Mouse (Mus musculus) olfactory bulb, adult 2 months (tissue): ENCODE measurements at regions not wholly inside any gene's neighbourhood (a gene's known extent, or its start where the extent isn't known, plus 50 kb on each side); places are given as distances from the start of the nearest gene placed in this dataset.

ENCODE experiments used
- CTCF ChIP-seq: fragments of 200-500 bp; IDR thresholded peaks from 2 replicates; pipeline ENCODE4 v1.5.1; 2012; ENCODE audit warnings: low read depth, mild to moderate bottlenecking, low read length, moderate library complexity; ENCODE audit not compliant: insufficient read depth
- POLR2A ChIP-seq: fragments of 200-500 bp; IDR thresholded peaks from 2 replicates; pipeline ENCODE4 v1.6.1; 2012; ENCODE audit warnings: mild to moderate bottlenecking, low read depth, low read length, moderate library complexity; ENCODE audit not compliant: insufficient read depth

DNA sequence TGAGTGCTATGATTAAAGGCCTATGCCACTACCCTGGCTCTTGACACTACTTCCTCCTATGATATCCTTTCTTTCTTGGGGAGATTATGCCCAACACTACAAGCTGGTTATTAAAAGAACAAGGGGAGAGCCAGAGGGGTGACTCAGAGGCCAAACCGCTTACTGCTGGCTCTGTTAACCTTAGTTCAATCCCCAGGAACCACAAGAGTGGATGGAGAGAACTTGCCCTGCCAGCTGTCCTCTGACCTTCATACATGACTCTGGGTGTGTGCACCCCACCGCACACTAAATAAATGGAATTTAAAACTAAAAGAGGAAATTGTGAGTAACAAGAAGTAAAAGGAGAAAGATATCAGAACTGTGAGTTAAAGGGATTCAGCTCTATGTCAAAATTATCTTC, 114.1 kb upstream of the Eomes start:
- TF ChIP-seq POLR2A (no peak), CTCF (no peak)
